Mouse (Mus musculus): ENCODE data around the gene Nupr1l. TPM values are rescaled to one million over a fixed set of nuclear protein-coding genes. Genes with fewer than 3 reads are reported as not detected.
"Not testable (repeated sequence)": the region's sequence is repeated elsewhere in the genome, so short reads cannot be mapped to it uniquely, and the experiment has no call there.

The Nupr1l gene
- polyA plus RNA-seq, 1 experiment = 4.5 TPM

GRCm38 (mm10) chr5:129878946-129879345 lies 29.4 kb upstream of the Nupr1l start:
- TF ChIP-seq POLR2A (IDR thresholded peaks at IDR 0.05; ENCODE audit: borderline replicate concordance, low read depth, low read length) = no peak
- no peak for TF ChIP-seq CTCF (IDR thresholded peaks at IDR 0.05; ENCODE audit: low read depth, low read length)
- no peak overlapping the region for H3K27ac ChIP-seq (ENCODE audit: insufficient read depth, low read depth, low read length)

GRCm38 (mm10) chr5:129879888-129880287 lies 28.5 kb upstream of the Nupr1l start:
- Histone ChIP-seq H3K4me3 (ENCODE audit: insufficient read depth, low read length) (no peak overlapping the region), H3K4me1 (ENCODE audit: control insufficient read depth, insufficient read depth, low read length) (no peaks in the 10 kb centered on the region), H3K27ac (ENCODE audit: insufficient read depth, low read depth, low read length) (no peak overlapping the region)
- TF ChIP-seq CTCF (IDR thresholded peaks at IDR 0.05; ENCODE audit: low read depth, low read length) = no peak
- TF ChIP-seq POLR2A (IDR thresholded peaks at IDR 0.05; ENCODE audit: borderline replicate concordance, low read depth, low read length) = no peak

More at GRCm38 (mm10) chr5:129878946-129879345, 29.4 kb upstream of the Nupr1l start:
- Histone ChIP-seq H3K4me3 (ENCODE audit: insufficient read depth, low read length) (no peak overlapping the region), H3K4me1 (ENCODE audit: control insufficient read depth, insufficient read depth, low read length) (no peaks in the 10 kb centered on the region)

GRCm38 (mm10) chr5:129886271-129886670 lies 22.1 kb upstream of the Nupr1l start:
- H3K27ac ChIP-seq (ENCODE audit: insufficient read depth, low read depth, low read length) = no peak overlapping the region
- H3K4me1 ChIP-seq (ENCODE audit: control insufficient read depth, insufficient read depth, low read length) = peaks cover 8% of the 10 kb centered on the region
- no peak for TF ChIP-seq POLR2A (IDR thresholded peaks at IDR 0.05; ENCODE audit: borderline replicate concordance, low read depth, low read length)
- peak overlapping the region; percentile 85 for H3K4me3 ChIP-seq (ENCODE audit: insufficient read depth, low read length)

GRCm38 (mm10) chr5:129886911-129887636 lies 21.3 kb upstream of the Nupr1l start, which contains the start of gene Chchd2:
Gene Chchd2, minus strand, starts transcription at chr5:129887470.
- peak within 1 kb of the TSS; percentile 85 for H3K27ac ChIP-seq (ENCODE audit: insufficient read depth, low read depth, low read length)
- peak within 1 kb of the TSS; percentile 85 for H3K4me3 ChIP-seq (ENCODE audit: insufficient read depth, low read length)
- peaks cover 8% of the 10 kb centered on the region for H3K4me1 ChIP-seq (ENCODE audit: control insufficient read depth, insufficient read depth, low read length)
- TF ChIP-seq POLR2A (IDR thresholded peaks at IDR 0.05; ENCODE audit: borderline replicate concordance, low read depth, low read length) = no peak
- TF ChIP-seq CTCF (IDR thresholded peaks at IDR 0.05; ENCODE audit: low read depth, low read length) = no peak

- H3K27ac ChIP-seq (ENCODE audit: insufficient read depth, low read depth, low read length); H3K4me3 ChIP-seq (ENCODE audit: insufficient read depth, low read length): not testable (repeated sequence)
These were observed 17.9 kb upstream of the Nupr1l start for GRCm38 (mm10) chr5:129890390-129890789.

GRCm38 (mm10) chr5:129895198-129896088 lies 12.9 kb upstream of the Nupr1l start, which contains the start of gene Zbed5:
Gene Zbed5, plus strand, starts transcription at chr5:129895723.
- Histone ChIP-seq H3K4me3 (ENCODE audit: insufficient read depth, low read length) (peak within 1 kb of the TSS; percentile 82), H3K4me1 (ENCODE audit: control insufficient read depth, insufficient read depth, low read length) (peaks cover 6% of the 10 kb centered on the region), H3K27ac (ENCODE audit: insufficient read depth, low read depth, low read length) (no peak within 1 kb of the TSS)
- TF ChIP-seq POLR2A (IDR thresholded peaks at IDR 0.05; ENCODE audit: borderline replicate concordance, low read depth, low read length) = no peak
- no peak for TF ChIP-seq CTCF (IDR thresholded peaks at IDR 0.05; ENCODE audit: low read depth, low read length)

More at GRCm38 (mm10) chr5:129890390-129890789, 17.9 kb upstream of the Nupr1l start:
- not testable (repeated sequence) for H3K4me1 ChIP-seq (ENCODE audit: control insufficient read depth, insufficient read depth, low read length)

GRCm38 (mm10) chr5:129898449-129898848 lies 9.9 kb upstream of the Nupr1l start, which contains the start of gene Phkg1:
Gene Phkg1, minus strand, starts transcription at chr5:129898549.
- Histone ChIP-seq H3K4me1 (ENCODE audit: control insufficient read depth, insufficient read depth, low read length) (peaks cover 6% of the 10 kb centered on the region), H3K4me3 (ENCODE audit: insufficient read depth, low read length) (no peak within 1 kb of the TSS), H3K27ac (ENCODE audit: insufficient read depth, low read depth, low read length) (no peak within 1 kb of the TSS)
- no peak for TF ChIP-seq CTCF (IDR thresholded peaks at IDR 0.05; ENCODE audit: low read depth, low read length)
- TF ChIP-seq POLR2A (IDR thresholded peaks at IDR 0.05; ENCODE audit: borderline replicate concordance, low read depth, low read length) = no peak

- Histone ChIP-seq H3K4me1 (ENCODE audit: control insufficient read depth, insufficient read depth, low read length) (peaks cover 6% of the 10 kb centered on the region), H3K27ac (ENCODE audit: insufficient read depth, low read depth, low read length) (no peak overlapping the region), H3K4me3 (ENCODE audit: insufficient read depth, low read length) (peak overlapping the region; percentile 82)
- TF ChIP-seq POLR2A (IDR thresholded peaks at IDR 0.05; ENCODE audit: borderline replicate concordance, low read depth, low read length) = no peak
- no peak for TF ChIP-seq CTCF (IDR thresholded peaks at IDR 0.05; ENCODE audit: low read depth, low read length)
These were observed 565 bp upstream of the Nupr1l start for GRCm38 (mm10) chr5:129907775-129908174.

- TF ChIP-seq POLR2A (IDR thresholded peaks at IDR 0.05; ENCODE audit: borderline replicate concordance, low read depth, low read length) = no peak
- no peak for TF ChIP-seq CTCF (IDR thresholded peaks at IDR 0.05; ENCODE audit: low read depth, low read length)
- H3K27ac ChIP-seq (ENCODE audit: insufficient read depth, low read depth, low read length) = no peak overlapping the region
These were observed 807 bp downstream of the Nupr1l start for GRCm38 (mm10) chr5:129909147-129909546.

GRCm38 (mm10) chr5:129909591-129909990 lies 1.3 kb downstream of the Nupr1l start:
- H3K27ac ChIP-seq (ENCODE audit: insufficient read depth, low read depth, low read length) = no peak overlapping the region
- peaks cover 6% of the 10 kb centered on the region for H3K4me1 ChIP-seq (ENCODE audit: control insufficient read depth, insufficient read depth, low read length)
- no peak for TF ChIP-seq POLR2A (IDR thresholded peaks at IDR 0.05; ENCODE audit: borderline replicate concordance, low read depth, low read length)
- no peak for TF ChIP-seq CTCF (IDR thresholded peaks at IDR 0.05; ENCODE audit: low read depth, low read length)
- H3K4me3 ChIP-seq (ENCODE audit: insufficient read depth, low read length) = no peak overlapping the region

More at GRCm38 (mm10) chr5:129909147-129909546, 807 bp downstream of the Nupr1l start:
- Histone ChIP-seq H3K4me1 (ENCODE audit: control insufficient read depth, insufficient read depth, low read length) (peaks cover 6% of the 10 kb centered on the region), H3K4me3 (ENCODE audit: insufficient read depth, low read length) (peak overlapping the region; percentile 82)
